Mouse (Mus musculus): ENCODE results near the gene Rfxank. TPM values are rescaled to one million over a fixed set of nuclear protein-coding genes. Genes with fewer than 3 reads are reported as not detected.

Rfxank gene
- total RNA-seq, 1 experiment from 2014 or later, result 5.5 TPM

DNA sequence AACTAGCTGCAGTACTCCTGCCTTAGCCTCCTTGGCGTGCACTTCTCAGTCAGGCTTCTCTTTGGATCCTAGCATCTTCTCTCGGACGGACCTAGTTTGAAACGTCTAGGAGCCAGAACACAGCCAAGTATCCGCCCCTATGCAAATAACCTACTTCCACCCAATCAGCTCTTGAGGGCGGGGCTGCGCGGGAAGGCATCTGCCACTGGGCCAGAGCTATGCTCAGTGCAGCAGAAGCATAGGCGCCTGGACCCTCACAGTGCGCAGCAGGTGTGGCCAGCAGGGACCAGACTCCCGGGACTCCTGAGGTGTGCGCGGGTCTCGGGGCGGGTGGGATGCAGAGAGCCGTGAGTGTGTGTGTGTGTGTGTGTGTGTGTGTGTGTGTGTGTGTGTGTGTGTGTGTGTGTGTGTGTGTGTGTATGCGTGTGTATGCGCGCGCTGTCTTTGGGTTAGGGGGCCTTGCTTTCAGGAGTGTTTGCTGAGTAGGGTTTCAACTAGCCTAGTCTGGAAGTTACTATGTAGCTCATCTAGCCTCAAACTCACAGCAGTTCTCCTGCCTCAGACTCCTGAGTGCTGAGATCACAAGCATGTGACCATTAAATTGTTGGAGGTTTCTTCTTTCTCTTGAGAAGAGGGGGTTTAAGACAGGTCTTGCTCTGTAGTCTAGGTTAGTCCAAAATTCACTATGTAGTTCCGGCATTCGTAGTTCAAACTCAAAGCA is 13.7 kb upstream of the Rfxank start:
- ATAC-seq (replicated peaks; ENCODE audit: low read depth, poor library complexity, severe bottlenecking), result peak; percentile 99

DNA sequence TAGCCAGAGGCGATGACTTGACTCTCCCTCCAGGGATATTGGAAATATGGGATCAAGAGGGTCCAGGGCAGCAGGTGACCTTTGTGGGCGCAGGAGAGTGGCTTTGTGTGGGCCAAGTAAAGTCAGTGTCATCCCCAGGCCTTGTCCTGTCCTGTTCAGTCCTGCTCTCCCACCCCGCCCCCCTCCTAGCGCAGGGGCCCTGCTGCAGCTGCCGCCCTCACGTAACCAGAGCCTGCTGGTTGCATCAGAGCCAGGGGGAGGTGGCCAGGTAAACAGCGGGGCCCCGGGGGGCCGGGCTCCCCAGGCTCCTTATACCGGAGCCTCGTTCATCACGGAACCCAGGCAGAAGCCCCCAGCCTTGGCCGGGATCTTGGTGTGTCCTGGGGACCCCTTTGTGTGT is 11.2 kb upstream of the Rfxank start:
- no peak for ATAC-seq (replicated peaks; ENCODE audit: low read depth, poor library complexity, severe bottlenecking)

DNA sequence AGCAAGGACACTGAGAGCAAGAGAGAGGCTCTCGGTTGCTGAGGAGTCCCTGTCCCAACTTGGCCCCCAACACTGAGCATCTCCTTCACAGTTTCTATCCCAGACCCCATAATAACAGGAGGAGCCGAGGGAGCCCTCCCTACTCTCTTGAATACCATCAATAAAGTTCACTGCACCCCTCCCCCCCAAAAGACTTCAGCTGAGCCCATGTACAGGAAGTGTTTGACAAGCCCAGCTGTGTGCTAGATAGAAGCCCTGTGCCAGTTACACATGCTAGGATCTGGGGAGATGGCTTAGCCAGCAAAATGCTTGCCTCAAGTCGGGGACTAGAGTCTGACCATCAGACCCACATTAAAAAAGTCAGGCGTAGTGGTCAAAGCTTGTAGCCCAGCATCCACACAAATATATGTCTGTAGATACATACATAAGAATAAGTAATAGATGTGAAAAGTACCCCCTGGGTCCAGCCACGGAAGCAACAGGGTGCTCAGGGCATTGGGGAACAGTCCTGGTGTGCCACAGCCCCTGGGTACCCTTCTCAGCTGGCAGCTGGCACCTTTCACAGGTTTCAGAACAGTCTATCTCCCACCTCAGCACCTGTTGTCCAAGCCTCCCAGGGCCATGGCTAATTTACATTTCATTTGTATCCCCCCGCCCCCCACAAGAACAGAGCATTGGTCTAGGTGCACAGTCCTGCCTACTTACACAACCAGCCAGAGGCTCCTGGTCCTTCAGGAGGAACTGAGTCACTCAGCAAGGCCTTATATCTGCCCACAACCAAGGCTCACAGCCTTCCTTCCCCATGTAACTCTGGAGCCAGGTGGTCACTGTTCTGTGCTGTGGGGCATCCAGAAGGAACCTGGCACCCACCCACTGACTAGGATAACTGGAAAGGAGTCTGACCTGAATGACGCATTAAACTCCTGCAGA is 9.0 kb upstream of the Rfxank start:
- no peak for ATAC-seq (replicated peaks; ENCODE audit: low read depth, poor library complexity, severe bottlenecking)

DNA sequence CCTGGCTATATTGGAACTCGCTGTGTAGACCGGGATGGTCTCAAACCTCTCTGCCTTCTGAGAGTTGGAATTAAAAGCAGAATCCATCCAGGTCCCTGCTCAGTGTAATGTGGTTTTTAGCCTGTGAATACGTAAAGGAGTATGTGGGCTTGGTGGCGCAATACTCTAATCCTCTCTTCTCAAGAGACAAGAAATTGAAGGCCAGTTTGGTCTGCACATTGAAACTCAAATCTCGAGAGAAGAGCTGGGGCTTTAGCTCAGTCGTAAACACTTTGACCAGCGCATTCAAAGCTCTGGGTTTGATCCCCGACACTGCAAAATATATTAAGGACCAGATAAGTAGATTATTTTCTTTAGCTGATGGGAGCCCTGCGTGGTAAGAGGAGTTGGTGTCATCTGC is 1.0 kb upstream of the Rfxank start:
- peak; percentile 12 for ATAC-seq (replicated peaks; ENCODE audit: low read depth, poor library complexity, severe bottlenecking)

DNA sequence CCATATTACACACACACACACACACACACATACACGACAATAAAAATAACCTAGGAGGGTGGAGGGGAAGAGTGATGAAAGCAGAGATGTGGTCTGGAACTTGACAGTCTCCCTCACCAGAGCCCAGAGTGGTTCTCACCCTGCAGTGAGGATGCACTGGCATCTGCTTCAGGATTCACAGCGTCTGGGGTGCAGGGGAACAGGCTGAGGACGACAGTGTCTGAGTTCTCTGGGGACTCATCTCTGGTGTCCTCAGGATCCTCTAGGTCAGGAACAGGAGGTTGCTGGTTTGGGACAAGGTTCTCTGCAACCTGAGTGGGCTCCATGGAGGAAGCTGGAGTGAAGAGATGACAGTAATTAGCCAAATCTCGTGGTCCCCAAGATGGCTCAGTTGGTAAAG is 1.1 kb downstream of the Rfxank start:
- no peak for ATAC-seq (replicated peaks; ENCODE audit: low read depth, poor library complexity, severe bottlenecking)

DNA sequence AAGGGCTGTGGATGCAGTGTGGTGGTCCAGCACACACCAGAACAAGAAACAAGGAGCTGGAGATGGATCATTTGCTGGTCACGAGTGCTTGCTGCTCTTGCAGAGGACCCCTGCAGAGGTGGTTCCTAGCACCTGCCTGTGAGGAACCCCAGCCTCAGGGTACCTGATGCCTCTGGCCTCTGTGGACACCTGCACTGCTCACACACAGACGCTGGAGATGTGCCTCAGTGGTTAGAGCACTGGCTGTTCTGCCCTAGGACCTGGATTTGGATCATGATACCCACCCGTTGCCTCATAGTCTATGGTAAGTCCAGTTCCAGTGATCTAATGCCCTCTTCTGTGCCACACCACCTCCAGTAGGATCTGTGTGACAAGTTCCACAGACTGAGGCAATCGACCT is 2.4 kb downstream of the Rfxank start:
- no peak for ATAC-seq (replicated peaks; ENCODE audit: low read depth, poor library complexity, severe bottlenecking)

DNA sequence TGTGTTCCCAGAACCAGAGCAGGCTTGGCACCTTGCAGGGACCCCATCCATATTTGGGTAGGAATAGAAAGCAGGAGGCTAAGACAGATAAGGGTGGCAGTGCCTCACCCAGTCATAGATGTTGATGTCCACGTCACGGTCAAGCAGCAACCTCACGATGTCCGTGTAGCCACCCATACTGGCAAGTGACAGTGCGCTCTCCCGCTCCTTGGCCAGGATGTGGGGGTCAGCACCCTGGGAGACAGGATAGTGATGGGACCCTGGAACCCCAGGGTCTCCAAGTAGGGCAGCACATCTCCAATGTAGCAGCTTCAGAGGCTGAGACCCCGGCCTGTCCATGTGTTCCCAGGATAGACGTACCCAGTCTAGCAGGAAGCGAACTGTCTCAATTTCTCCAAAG is 4.0 kb downstream of the Rfxank start:
- ATAC-seq (replicated peaks; ENCODE audit: low read depth, poor library complexity, severe bottlenecking), result no peak

DNA sequence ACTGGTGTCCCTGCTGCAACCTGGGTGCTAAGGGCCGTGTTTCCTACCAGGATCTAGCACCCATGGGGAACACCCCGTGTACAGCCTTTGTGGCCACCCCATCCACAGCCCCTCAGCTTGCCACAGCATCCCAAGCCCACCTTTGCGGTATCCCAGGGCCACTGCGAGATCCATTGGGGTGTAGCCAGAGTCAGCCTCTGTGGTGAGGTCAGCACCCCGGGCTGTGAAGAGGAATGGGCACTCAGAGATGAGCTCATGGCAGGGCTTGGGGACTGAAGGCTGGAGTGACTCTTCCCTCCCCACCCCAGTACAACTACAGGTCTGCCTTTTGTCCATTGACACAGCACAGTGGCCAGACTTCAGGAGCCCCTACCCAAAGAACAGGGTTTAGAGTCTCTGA is 4.9 kb downstream of the Rfxank start:
- ATAC-seq (replicated peaks; ENCODE audit: low read depth, poor library complexity, severe bottlenecking), result no peak

DNA sequence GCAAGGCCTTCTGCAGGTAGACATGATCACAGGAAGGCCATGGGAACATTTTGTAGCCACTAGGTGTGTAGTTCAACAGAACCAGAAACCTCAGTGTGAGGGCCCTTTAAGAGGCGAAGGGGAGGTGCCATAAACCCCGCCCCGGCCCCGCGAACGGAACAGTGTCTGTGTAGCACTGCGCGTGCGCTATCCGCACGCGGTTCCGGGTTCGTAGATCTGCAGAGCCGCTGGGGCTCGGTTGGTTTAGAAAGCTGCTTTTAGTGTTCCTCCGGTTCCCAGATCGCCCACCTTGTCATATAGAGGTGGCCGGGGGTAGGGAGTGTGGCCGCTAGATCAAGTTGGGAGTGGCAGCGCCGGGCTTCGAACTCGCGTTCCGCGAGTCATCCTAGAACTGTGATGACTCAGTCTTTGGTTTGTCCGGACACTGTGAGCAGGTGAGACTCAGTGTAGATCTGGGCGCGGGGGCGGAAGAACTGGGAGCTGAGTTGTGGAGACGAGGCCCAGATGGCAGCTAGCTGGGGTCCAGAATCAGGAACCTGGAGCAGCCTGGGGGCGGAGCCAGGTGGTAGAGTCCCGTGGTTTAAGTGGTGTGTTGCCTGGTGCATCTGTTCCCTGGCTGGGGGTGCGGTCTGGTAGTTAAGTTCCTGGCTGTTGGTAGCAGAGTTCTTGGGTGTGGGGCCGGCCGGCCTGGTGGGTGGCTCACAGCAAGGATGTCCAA is 7.6 kb downstream of the Rfxank start, which contains the start of gene Nr2c2ap:
Gene Nr2c2ap, plus strand, starts transcription at position 168 of the 718 bp plus-strand sequence.
- peak; percentile 94 for ATAC-seq (replicated peaks; ENCODE audit: low read depth, poor library complexity, severe bottlenecking)

DNA sequence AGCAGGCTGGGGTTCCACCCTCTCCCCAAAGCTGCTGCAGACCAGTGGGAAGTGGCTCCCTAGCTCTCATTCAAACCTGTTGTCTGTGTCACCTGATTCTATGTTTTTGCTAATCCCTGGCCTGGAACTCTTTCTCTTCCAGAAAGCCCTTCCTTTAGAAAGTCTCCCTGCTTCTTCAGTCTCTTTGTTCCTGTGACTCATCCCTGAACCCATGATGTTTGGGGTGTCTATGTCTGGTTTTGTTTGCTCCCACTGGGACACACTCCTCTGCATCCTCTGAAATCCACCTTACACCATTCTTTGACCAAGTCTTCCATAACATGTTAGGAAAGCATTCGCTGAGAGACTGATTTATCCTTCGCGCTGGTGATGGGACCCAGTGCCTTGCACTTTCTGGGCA is 8.9 kb downstream of the Rfxank start:
- no peak for ATAC-seq (replicated peaks; ENCODE audit: low read depth, poor library complexity, severe bottlenecking)

DNA sequence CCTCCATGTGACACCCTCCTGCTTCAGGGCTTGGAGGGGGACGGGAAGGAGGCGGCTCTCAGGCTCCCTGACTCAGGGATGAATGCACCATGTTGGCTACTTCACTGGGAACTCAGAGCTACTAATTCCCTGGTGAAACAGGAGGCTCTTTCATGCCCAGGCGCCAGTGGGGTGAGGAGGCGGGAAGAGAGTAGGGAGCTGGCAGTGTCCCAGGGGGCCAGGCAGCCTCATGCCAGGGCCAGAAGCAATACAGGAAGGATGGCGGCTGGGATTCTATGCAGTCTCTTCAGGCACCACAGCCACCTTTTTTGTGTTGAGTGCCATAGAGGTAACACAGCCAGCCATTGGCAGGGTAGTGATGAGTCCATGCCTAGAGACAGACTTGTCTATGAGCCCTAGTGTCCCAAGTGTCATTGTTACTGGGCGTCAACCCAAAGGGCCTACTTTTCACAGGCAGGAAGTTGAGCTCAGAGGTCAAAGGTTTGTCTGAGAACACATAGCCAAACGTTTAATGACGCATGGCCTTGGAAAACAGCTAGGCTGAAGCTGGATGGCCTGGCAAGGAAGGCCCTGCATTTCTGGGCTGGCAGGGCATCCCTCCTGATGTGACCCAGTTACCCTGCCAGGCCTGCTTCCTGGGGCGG is 9.5 kb downstream of the Rfxank start:
- ATAC-seq (replicated peaks; ENCODE audit: low read depth, poor library complexity, severe bottlenecking), result no peak

DNA sequence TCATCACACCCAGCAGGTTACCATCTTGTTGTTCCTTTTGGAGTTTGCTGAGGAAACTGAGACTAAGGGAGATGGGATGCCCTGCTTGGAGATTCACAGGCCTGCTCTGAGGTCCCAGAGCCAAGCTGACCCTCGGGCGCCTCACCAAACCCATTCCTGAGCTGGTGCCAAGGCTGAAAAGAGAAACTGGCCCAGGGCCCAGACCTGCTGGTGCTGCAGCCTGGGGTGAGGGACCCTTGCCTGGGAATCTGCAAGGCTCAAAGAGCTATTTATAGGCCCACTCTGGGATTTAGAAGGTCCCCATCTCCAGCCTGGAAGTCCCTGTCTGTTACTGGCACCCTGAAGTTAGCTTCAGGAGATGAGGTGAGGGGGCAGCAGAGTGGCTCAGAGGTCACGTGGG is 10.5 kb downstream of the Rfxank start:
- no peak for ATAC-seq (replicated peaks; ENCODE audit: low read depth, poor library complexity, severe bottlenecking)

DNA sequence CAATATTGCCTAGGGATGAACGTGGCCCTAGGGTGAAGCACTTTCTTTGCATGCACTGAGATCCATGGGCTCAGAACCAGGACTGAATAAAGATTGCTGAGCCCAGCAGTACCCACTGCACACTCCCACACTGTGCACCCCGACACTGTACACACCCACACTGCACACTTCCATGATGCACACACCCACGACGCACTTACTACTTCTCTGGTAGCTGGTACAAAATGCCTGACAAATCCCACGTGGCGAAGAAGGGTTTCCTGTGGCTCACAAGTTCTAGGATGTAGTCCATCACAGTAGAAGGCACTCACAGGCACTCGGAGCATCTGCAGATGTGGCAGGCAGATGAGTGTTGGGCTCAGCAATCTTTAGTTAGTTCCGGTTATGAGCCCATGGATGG is 14.0 kb downstream of the Rfxank start:
- no peak for ATAC-seq (replicated peaks; ENCODE audit: low read depth, poor library complexity, severe bottlenecking)

DNA sequence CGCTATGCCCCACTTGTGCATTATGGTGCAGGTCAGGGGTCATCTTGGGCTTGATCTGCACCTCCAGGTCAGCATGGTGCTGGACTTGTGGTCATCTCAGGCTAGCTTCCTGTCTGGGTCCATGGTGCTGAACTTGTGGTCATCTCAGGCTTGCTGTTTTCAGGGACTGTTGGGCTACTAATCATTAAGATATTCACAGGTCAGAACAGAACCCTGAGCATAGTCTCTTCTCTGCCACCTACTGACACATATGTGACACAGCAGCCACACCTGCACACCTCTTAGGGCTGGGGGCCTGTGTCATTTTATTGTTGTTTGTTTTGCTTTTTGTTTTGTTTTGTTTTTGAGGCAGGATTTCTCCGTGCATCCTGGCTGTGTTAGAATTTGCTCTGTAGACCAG is 16.1 kb downstream of the Rfxank start:
- peak; percentile 66 for ATAC-seq (replicated peaks; ENCODE audit: low read depth, poor library complexity, severe bottlenecking)

DNA sequence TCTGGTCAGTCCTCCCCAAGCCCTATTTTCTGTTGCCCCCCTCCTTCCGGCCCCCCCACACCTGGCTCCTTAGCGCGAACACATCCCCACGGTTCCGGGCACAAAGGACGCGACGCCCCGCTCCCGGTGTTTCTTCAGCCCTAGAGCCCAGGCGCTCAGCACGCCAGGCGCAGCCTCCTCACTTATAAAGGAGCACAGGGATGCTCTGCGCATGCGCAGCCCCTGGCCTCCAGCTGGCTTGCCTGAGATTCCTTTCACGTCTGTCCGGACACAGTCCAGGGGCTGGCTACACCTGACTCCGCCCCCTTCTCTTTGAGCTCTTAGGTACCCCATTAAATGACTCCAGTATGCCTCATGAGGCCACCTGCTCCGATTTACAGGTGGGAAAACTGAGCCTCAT is 18.3 kb downstream of the Rfxank start, which contains the start of gene Ncan:
Gene Ncan, minus strand, starts transcription at position 207 of the 400 bp plus-strand sequence.
- peak; percentile 28; the same call in 1 of the 2 replicates for ATAC-seq (replicated peaks; ENCODE audit: low read depth, poor library complexity, severe bottlenecking)

DNA sequence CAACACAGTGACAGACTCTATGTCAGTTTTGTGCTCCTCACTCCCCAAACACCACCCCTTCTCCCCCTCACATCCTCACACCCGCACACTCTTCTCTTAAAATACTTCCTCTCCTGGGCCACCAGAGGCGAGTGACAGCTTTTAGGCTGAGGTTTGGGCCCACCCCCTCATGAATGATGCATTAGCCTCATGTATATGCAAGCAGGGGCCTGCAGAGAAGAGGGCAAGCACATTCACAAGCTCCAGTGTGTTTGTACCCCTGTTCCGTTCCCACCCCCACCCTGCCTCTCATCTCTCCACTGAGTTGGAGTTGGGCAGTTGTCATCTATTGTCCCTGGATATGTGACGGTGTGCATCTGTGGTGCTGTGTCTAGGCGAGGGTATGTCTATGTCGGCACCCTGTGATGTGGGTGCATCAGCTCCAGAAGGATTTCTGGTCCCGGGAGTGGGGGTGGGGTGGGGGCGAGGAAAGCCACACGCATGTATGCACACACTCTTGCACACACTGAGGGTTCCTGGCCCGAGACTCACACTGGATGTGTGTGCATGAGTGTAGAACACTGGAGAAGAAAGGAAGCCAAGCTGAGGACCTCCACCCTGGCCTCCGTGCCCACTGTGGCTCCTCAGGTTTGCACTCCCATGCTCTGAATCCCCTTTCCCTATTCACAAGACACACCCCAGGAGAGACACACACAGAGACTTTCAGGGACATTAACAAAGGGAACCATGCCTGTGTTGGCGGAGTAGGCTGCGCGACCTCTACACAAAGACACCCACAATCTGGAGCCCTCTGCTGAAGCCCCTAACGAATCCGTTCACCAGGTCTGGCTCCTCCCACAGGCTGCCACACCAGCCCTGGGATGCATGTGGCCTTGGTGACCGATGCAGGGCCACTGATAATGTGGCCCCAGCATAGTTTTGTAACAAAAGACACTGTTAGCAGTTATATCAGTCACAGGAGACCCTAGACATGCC is 19.9 kb downstream of the Rfxank start:
- ATAC-seq (replicated peaks; ENCODE audit: low read depth, poor library complexity, severe bottlenecking), result no peak

DNA sequence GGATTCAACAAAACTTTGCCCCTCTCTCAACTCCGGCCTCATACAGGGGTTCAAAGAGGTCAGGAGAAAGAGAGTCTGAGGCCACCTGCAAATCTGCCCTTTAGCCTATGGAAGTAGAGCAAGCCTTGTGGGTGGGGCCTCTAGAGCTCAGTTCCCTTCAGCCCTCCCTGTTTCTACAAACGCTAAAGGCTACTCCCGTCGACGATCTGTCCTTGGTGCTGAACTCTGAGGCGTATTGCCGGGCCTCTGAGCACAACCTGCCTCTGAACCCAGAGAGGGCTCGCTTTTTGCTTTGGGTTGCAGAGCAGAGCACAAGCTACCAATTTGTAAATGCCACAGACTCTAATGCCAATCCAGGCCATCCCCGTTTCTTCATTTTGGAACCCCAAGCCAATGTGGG is 21.3 kb downstream of the Rfxank start:
- peak; percentile 70 for ATAC-seq (replicated peaks; ENCODE audit: low read depth, poor library complexity, severe bottlenecking)

DNA sequence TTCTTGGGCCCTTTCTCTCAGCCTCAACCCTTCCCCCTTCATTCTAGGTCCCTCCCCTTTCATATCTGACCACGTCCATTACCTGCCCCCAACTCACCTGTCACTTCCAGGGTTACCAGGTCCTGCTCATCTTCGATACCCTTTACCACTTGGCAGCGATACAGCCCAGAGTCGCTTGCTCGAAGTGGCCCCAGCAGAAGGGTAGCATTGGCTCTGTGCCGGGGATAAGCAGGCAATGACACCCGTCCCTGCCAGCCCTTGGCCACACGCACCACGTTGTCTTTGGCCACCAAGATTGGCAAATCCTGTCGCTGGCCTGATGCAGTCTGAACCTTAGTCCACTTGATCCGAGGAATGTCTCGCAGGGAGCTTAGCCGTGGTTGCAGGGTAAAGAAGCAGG is 24.1 kb downstream of the Rfxank start:
- ATAC-seq (replicated peaks; ENCODE audit: low read depth, poor library complexity, severe bottlenecking), result no peak

DNA sequence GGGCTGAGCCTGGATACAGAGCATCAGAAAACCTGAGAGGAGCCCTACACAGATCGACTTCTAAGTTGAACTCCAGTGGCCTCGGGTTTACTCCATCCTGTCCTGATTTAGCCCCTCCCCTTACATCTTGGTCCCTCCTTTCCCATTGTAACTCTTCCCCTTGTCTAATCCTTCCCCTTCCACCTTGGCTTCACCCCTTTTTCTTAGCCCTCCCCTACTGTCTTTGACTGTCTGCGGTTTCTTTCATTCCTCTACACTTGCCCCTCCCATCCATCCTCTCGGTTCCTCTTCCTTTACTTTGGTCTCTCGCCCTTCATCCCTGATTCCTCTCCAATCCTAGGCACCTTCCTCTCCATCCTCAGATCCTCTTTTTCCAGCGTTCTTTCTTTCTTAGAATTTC is 24.5 kb downstream of the Rfxank start:
- ATAC-seq (replicated peaks; ENCODE audit: low read depth, poor library complexity, severe bottlenecking), result peak; percentile 51
